ENCODE assay signal across 11 mouse cellular contexts in the genomic region with DNA sequence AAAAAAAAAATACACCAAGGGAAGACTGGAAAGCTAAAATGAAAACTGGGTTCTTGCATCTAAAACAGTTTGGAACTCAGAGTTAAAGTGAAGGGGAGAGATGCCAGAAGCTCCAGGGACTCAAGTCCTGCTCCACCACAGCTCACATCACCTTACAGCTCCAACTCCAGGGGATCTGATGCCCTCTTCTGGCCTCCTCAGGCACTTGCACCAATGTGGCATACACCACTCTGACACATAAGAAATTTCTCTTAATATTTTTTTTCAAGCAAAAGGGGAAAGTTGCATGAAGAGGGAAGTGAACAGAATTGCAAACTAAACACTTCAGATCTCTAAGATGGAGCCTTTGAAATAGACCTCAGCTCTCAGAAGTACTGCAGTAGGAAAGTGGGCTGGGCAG. TPM values are rescaled to one million over a fixed set of nuclear protein-coding genes. Genes with fewer than 3 reads are reported as not detected.
DNase-seq lines count a peak whose midpoint lies in the region; TF ChIP-seq lines count a peak whose summit lies in the region.
"Had no signal": no experiment of that assay in that cellular context is flagged by ENCODE, and none has a peak within 500 bp of the region (broad histone marks: within the 10 kb centered on the region; RNA-seq: fewer than 3 reads in every experiment).

No protein-coding gene starts in this region.

- DNase-seq in gastrocnemius, adult 2 months = no peak
- DNase-seq in gastrocnemius, postnatal 4 days (ENCODE audit: low spot score in 2 of 2) = no peak
- peak; percentile 4 for DNase-seq in retina, postnatal 1 day
- DNase-seq in retina, embryonic 14.5 days (ENCODE audit: low spot score) = no peak
- no peak for DNase-seq in embryo, embryonic 10.5 days (ENCODE audit: low spot score)
- no peak for DNase-seq in kidney, postnatal 14 days
- DNase-seq: cerebellum, adult 18-20 months had no signal

- no peaks in the 10 kb centered on the region for H3K36me3 ChIP-seq in small intestine, adult 2 months (ENCODE audit: control insufficient read depth, insufficient read depth, low read length)

- TF ChIP-seq POLR2A in bone marrow macrophage, adult 2 months (IDR thresholded peaks at IDR 0.05; ENCODE audit: borderline replicate concordance, low read depth, low read length) = no peak
- TF ChIP-seq POLR2A in small intestine, adult 2 months (IDR thresholded peaks at IDR 0.05; ENCODE audit: low read depth, low read length) = no peak

- H3K4me3 ChIP-seq in gastrocnemius, adult 2 months = no peak overlapping the region
- no peak overlapping the region for H3K4me3 ChIP-seq in bone marrow macrophage, adult 2 months (ENCODE audit: insufficient read depth, low read length)
- no peak overlapping the region for H3K4me3 ChIP-seq in small intestine, adult 2 months (ENCODE audit: low read depth, low read length)
- H3K4me3 ChIP-seq: intestine, embryonic 15.5 days; neural tube, embryonic 12.5 days had no signal

- intact Hi-C loops in gastrocnemius, adult 2 months (cut with DNase I) = no loop called here

- TF ChIP-seq CTCF in gastrocnemius, adult 2 months (IDR thresholded peaks at IDR 0.05) = peak; percentile 44
- peak; percentile 50; the same call in 1 of the 2 replicates for TF ChIP-seq CTCF in bone marrow macrophage, adult 2 months (IDR thresholded peaks at IDR 0.05; ENCODE audit: low read depth, low read length)
- peak; percentile 23; the same call in 1 of the 2 replicates for TF ChIP-seq CTCF in small intestine, adult 2 months (IDR thresholded peaks at IDR 0.05; ENCODE audit: extremely low read depth, insufficient read length, insufficient replicate concordance, low read depth, low read length)

- H3K27ac ChIP-seq in gastrocnemius, adult 2 months = no peak overlapping the region
- 0 out of 2 replicates have a peak overlapping the region, but pooled peaks have one; percentile 7 for H3K27ac ChIP-seq in bone marrow macrophage, adult 2 months (ENCODE audit: insufficient read depth, low read depth, low read length)
- no peak overlapping the region for H3K27ac ChIP-seq in small intestine, adult 2 months (ENCODE audit: insufficient read depth, low read depth, low read length)
- H3K27ac ChIP-seq: intestine, embryonic 15.5 days; neural tube, embryonic 12.5 days had no signal

- peaks cover 23% of the 10 kb centered on the region for H3K4me1 ChIP-seq in bone marrow macrophage, adult 2 months (ENCODE audit: control insufficient read depth, insufficient read depth, low read length)
- H3K4me1 ChIP-seq in small intestine, adult 2 months (ENCODE audit: control insufficient read depth, insufficient read depth, insufficient read length, low read length) = no peaks in the 10 kb centered on the region
- H3K4me1 ChIP-seq: intestine, embryonic 15.5 days; neural tube, embryonic 12.5 days had no signal

- H3K27me3 ChIP-seq in small intestine, adult 2 months (ENCODE audit: control insufficient read depth, insufficient read depth, low read length) = no peaks in the 10 kb centered on the region
- H3K27me3 ChIP-seq: intestine, embryonic 15.5 days; neural tube, embryonic 12.5 days had no signal

RNA-seq across cellular contexts. Expression of a gene that starts 8.8 kb away (rescaled TPM):
- 10 to 100 TPM in 1 of 2 experiments, 1 to 10 TPM in 1; 7.0 to 17.2 TPM for total RNA-seq in gastrocnemius, adult 2 months (2021)
- total RNA-seq in gastrocnemius, postnatal 4 days (2021) = 1 to 10 TPM; 9.4 to 9.8 TPM
- polyA plus RNA-seq in bone marrow macrophage, adult 2 months (2012; ENCODE audit: insufficient read depth, insufficient read length, missing spikeins) = 7.5 and 7.8 TPM in 2 replicates
- polyA plus RNA-seq in small intestine, adult 2 months (2012; rRNA removed) = 7.8 and 15.1 TPM in 2 replicates

RNA-seq across cellular contexts. Expression of a gene that starts 31.7 kb away (rescaled TPM):
- total RNA-seq in gastrocnemius, adult 2 months (2021) = 10 to 100 TPM; 64.8 to 65.9 TPM
- total RNA-seq in gastrocnemius, postnatal 4 days (2021) = 100 to 1,000 TPM; 114 to 123 TPM
- polyA plus RNA-seq in bone marrow macrophage, adult 2 months (2012; ENCODE audit: insufficient read depth, insufficient read length, missing spikeins) = 68.6 and 71.9 TPM in 2 replicates
- polyA plus RNA-seq in small intestine, adult 2 months (2012; rRNA removed) = 17.7 and 29.3 TPM in 2 replicates

RNA-seq across cellular contexts. Expression of a gene that starts 32.6 kb away (rescaled TPM):
- 1,000 to 10,000 TPM; 1,184 to 1,285 TPM for total RNA-seq in gastrocnemius, adult 2 months (2021)
- 100 to 1,000 TPM; 536 to 560 TPM for total RNA-seq in gastrocnemius, postnatal 4 days (2021)
- polyA plus RNA-seq in bone marrow macrophage, adult 2 months (2012; ENCODE audit: insufficient read depth, insufficient read length, missing spikeins) = 8.5 and 9.5 TPM in 2 replicates
- polyA plus RNA-seq in small intestine, adult 2 months (2012; rRNA removed) = 11.5 and 13.7 TPM in 2 replicates

RNA-seq across cellular contexts. Expression of a gene that starts 46.8 kb away (rescaled TPM):
- total RNA-seq in gastrocnemius, adult 2 months (2021) = 10 to 100 TPM; 44.8 to 52.0 TPM
- total RNA-seq in gastrocnemius, postnatal 4 days (2021) = 10 to 100 TPM; 24.5 to 28.3 TPM
- 28.8 and 34.5 TPM in 2 replicates for polyA plus RNA-seq in bone marrow macrophage, adult 2 months (2012; ENCODE audit: insufficient read depth, insufficient read length, missing spikeins)
- 87.7 and 167 TPM in 2 replicates for polyA plus RNA-seq in small intestine, adult 2 months (2012; rRNA removed)
